Mouse (Mus musculus) megakaryocyte, embryonic 14.5 days (primary cell): ENCODE results near the gene Gm29609.

Experiments
- FLI1 ChIP-seq: IDR thresholded peaks from 2 replicates; pipeline ENCODE4 v1.6.1; 2012; ENCODE audit warnings: low read length, inconsistent platforms, mixed read lengths
- GATA1 ChIP-seq: IDR thresholded peaks from 3 replicates; pipeline ENCODE4 v1.6.1; 2012; ENCODE audit warnings: mixed read lengths, low read length, inconsistent platforms, borderline replicate concordance

DNA sequence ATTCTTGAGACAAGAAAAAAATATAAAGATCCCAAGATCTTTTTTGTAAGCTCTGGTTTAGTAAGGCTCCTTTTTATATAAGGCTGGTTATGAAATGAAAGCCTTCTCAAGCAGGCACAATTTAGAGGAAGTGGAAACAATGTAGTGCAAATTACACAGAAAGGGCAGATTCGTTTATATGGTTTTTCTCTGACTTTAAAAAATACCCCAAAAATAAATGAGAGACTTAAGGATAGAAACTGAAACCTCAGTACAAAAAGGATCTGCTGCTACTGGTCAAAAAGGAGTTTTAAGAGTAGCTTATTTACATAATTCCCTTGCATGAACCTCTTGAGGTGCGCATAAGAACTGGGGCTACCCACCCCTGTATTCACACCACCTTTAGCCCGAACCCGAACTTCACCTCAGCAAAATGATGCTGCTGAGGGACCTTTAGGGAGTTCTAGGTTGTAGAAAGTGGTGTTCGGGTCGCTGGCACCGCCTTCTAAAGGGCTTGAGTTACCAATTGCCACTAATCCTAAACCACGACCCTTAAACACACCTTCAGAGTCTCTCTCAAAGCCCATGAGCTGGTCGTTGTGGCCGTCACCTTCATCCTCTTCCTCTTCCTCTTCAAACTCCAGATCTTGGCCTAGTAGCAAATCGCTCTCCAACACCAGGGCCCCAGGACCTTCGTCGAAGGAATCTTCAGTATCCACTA is 21.5 kb upstream of the Gm29609 start:
- TF ChIP-seq GATA1 (no peak), FLI1 (no peak)
